17 mouse cellular contexts compared by ENCODE assay signal in genomic region chr8:22134078-22134749, GRCm38 (mm10). TPM values are rescaled to one million over a fixed set of nuclear protein-coding genes. Genes with fewer than 3 reads are reported as not detected.
A peak's percentile ranks its signal among the peaks of the same experiment; 100 is the strongest.
DNase-seq lines count a peak whose midpoint lies in the region; ATAC-seq lines count a peak whose summit lies in the region.
"Had no signal": no experiment of that assay in that cellular context is flagged by ENCODE, and none has a peak within 500 bp of the region (broad histone marks: within the 10 kb centered on the region; RNA-seq: fewer than 3 reads in every experiment).

No protein-coding gene starts in this region.

- DNase-seq in heart, postnatal 25 days (ENCODE audit: low spot score), result no peak
- peak; percentile 48 for DNase-seq in spleen, adult 12 weeks (ENCODE audit: low spot score)
- no peak for DNase-seq in spleen, adult 18-20 months
- DNase-seq in liver, result peak; percentile 86
- peak; percentile 8 to 30 for DNase-seq in spleen, postnatal 36 days (ENCODE audit: low spot score in 2 of 2)
- no peak for DNase-seq in left cerebral cortex, postnatal 4 days
- DNase-seq: adrenal gland, postnatal 10 days; heart, postnatal 10 days; lung, postnatal 36 days; thymus, adult 18-20 months had no signal

- H3K4me1 ChIP-seq in heart, embryonic 11.5 days (ENCODE audit: control insufficient read depth, insufficient read depth, low read length), result no peaks in the 10 kb centered on the region
- H3K4me1 ChIP-seq: limb, embryonic 15.5 days; neural tube, embryonic 12.5 days had no signal

- WGBS in heart, embryonic 11.5 days (ENCODE audit: insufficient replicate concordance), result 77% methylated on average over 7 of the region's 7 CpGs

- peak; percentile 63 for ATAC-seq in heart, embryonic 11.5 days (replicated peaks; ENCODE audit: insufficient number of reproducible peaks, low FRiP score, low TSS enrichment)
- no peak for ATAC-seq in granulocyte monocyte progenitor cell, adult 5-6 weeks (replicated peaks; ENCODE audit: poor library complexity, severe bottlenecking)
- ATAC-seq: midbrain, embryonic 16.5 days had no signal

- H3K4me3 ChIP-seq in heart, embryonic 11.5 days (ENCODE audit: low read depth, low read length), result no peak overlapping the region
- H3K4me3 ChIP-seq: limb, embryonic 15.5 days; neural tube, embryonic 12.5 days had no signal

- H3K36me3 ChIP-seq in heart, embryonic 11.5 days (ENCODE audit: control insufficient read depth, insufficient read depth, low read length), result 0 out of 2 replicates have a peak, but pooled peaks cover 3% of the 10 kb centered on the region
- H3K36me3 ChIP-seq: limb, embryonic 15.5 days; neural tube, embryonic 12.5 days had no signal

- H3K27me3 ChIP-seq in heart, embryonic 11.5 days (ENCODE audit: control insufficient read depth, insufficient read depth, low read length), result no peaks in the 10 kb centered on the region
- H3K27me3 ChIP-seq: limb, embryonic 15.5 days; neural tube, embryonic 12.5 days had no signal

- H3K9ac ChIP-seq in heart, embryonic 11.5 days (ENCODE audit: low read depth, low read length), result no peak overlapping the region
- H3K9ac ChIP-seq: limb, embryonic 15.5 days; neural tube, embryonic 12.5 days had no signal

- no peaks in the 10 kb centered on the region for H3K9me3 ChIP-seq in heart, embryonic 11.5 days (replicated peaks; ENCODE audit: control insufficient read depth, low read length)
- H3K9me3 ChIP-seq: limb, embryonic 15.5 days; neural tube, embryonic 12.5 days had no signal

- intact Hi-C loops in heart, postnatal 25 days (cut with DNase I), result no loop called here
- intact Hi-C loops in left cerebral cortex, postnatal 4 days (cut with DNase I), result no loop called here

- H3K4me2 ChIP-seq in heart, embryonic 11.5 days, result no peak overlapping the region
- H3K4me2 ChIP-seq: limb, embryonic 15.5 days; neural tube, embryonic 12.5 days had no signal

- no peak overlapping the region for H3K27ac ChIP-seq in heart, embryonic 11.5 days (ENCODE audit: low read depth, low read length)
- H3K27ac ChIP-seq: limb, embryonic 15.5 days; neural tube, embryonic 12.5 days had no signal

RNA-seq across cellular contexts. Expression of gene Nek5, which starts 9.4 kb away (rescaled TPM):
- polyA plus RNA-seq in heart, embryonic 11.5 days (2014; fragmentation: Nextera tagmentation; extraction: Ambion mirVana), result 0.27 TPM in 1 of 2 replicates, not detected in the other
- not detected for total RNA-seq in heart, postnatal 25 days (2021)
- total RNA-seq in left cerebral cortex, postnatal 4 days (2021), result under 1 TPM; 0.26 to 0.66 TPM
- not detected in 2 replicates for total RNA-seq in granulocyte monocyte progenitor cell, adult 5-6 weeks (2014; fragmentation: Nextera tagmentation)
- not detected in 2 replicates for total RNA-seq in granulocyte monocyte progenitor cell, adult 5-6 weeks (2017)
- total RNA-seq: gastrocnemius, postnatal 4 days; heart, postnatal 10 days had no signal
- polyA plus RNA-seq: neural tube, embryonic 12.5 days; small intestine, adult 2 months had no signal

RNA-seq across cellular contexts. Expression of gene Nek3, which starts 32.0 kb away (rescaled TPM):
- 5.8 and 7.8 TPM in 2 replicates for polyA plus RNA-seq in heart, embryonic 11.5 days (2014; fragmentation: Nextera tagmentation; extraction: Ambion mirVana)
- total RNA-seq in heart, postnatal 25 days (2021), result 1 to 10 TPM; 1.7 to 2.3 TPM
- total RNA-seq in left cerebral cortex, postnatal 4 days (2021), result 1 to 10 TPM; 3.5 to 5.0 TPM
- total RNA-seq in granulocyte monocyte progenitor cell, adult 5-6 weeks (2014; fragmentation: Nextera tagmentation), result 1.1 and 1.9 TPM in 2 replicates
- total RNA-seq in granulocyte monocyte progenitor cell, adult 5-6 weeks (2017), result 3.1 and 7.2 TPM in 2 replicates

RNA-seq across cellular contexts. Expression of gene Ckap2, which starts 51.4 kb away (rescaled TPM):
- polyA plus RNA-seq in heart, embryonic 11.5 days (2014; fragmentation: Nextera tagmentation; extraction: Ambion mirVana), result 37.4 and 37.6 TPM in 2 replicates
- total RNA-seq in heart, postnatal 25 days (2021), result under 1 TPM; 0.65 to 0.67 TPM
- 1 to 10 TPM; 6.6 to 6.7 TPM for total RNA-seq in left cerebral cortex, postnatal 4 days (2021)
- 35.7 and 43.3 TPM in 2 replicates for total RNA-seq in granulocyte monocyte progenitor cell, adult 5-6 weeks (2014; fragmentation: Nextera tagmentation)
- 32.7 and 39.6 TPM in 2 replicates for total RNA-seq in granulocyte monocyte progenitor cell, adult 5-6 weeks (2017)

RNA-seq across cellular contexts. Expression of gene Vps36, which starts 58.4 kb away (rescaled TPM):
- 27.7 and 29.6 TPM in 2 replicates for polyA plus RNA-seq in heart, embryonic 11.5 days (2014; fragmentation: Nextera tagmentation; extraction: Ambion mirVana)
- 10 to 100 TPM; 27.4 to 27.7 TPM for total RNA-seq in heart, postnatal 25 days (2021)
- total RNA-seq in left cerebral cortex, postnatal 4 days (2021), result 10 to 100 TPM; 46.1 to 48.4 TPM
- total RNA-seq in granulocyte monocyte progenitor cell, adult 5-6 weeks (2014; fragmentation: Nextera tagmentation), result 30.2 and 45.5 TPM in 2 replicates
- 44.6 and 50.3 TPM in 2 replicates for total RNA-seq in granulocyte monocyte progenitor cell, adult 5-6 weeks (2017)

Comparison
In these comparisons a context has a peak if more than half of its experiments do, and no peak if none do; other contexts are left out.
1. DNase-seq: peak in spleen, adult 12 weeks (single experiment), liver (single experiment) and spleen, postnatal 36 days (2 of 2); none in heart, postnatal 25 days (single experiment), spleen, adult 18-20 months (0 of 2) and left cerebral cortex, postnatal 4 days (single experiment).
2. RNA of gene Ckap2, which starts 51.4 kb away (total RNA-seq): 32.7 to 43.3 TPM in granulocyte monocyte progenitor cell, adult 5-6 weeks and 6.6 to 6.7 TPM in left cerebral cortex, postnatal 4 days; 0.65 to 0.67 TPM in heart, postnatal 25 days; every median in the first group is over 4 times any median in the second.